Mouse (Mus musculus) liver, embryonic 15.5 days (tissue): ENCODE data around the gene Rfx3. TPM values are rescaled to one million over a fixed set of nuclear protein-coding genes. Genes with fewer than 3 reads are reported as not detected.

Source experiments
- ATAC-seq: fragments of 200-750 bp; cut with Nextera tagmentation; 2 replicates; pipeline ENCODE4 v1.8.0; 2017; ENCODE audit warnings: moderate number of reproducible peaks, mild to moderate bottlenecking, moderate library complexity; ENCODE audit not compliant: insufficient read depth
- H3K27ac ChIP-seq: fragments of 300-500 bp; sonication (generic); replicated peaks from 2 replicates; pipeline ENCODE4 v1.5.1; 2015; ENCODE audit warnings: mild to moderate bottlenecking, inconsistent platforms
- H3K27me3 ChIP-seq: fragments of 300-500 bp; sonication (generic); 2 replicates; pipeline ENCODE4 v1.6.1; 2015; ENCODE audit warnings: mild to moderate bottlenecking, inconsistent platforms
- H3K36me3 ChIP-seq: fragments of 300-500 bp; sonication (generic); replicated peaks from 2 replicates; pipeline ENCODE4 v1.6.1; 2015; ENCODE audit warnings: moderate library complexity, mild to moderate bottlenecking, inconsistent platforms
- H3K4me1 ChIP-seq: fragments of 300-500 bp; sonication (generic); replicated peaks from 2 replicates; pipeline ENCODE4 v1.6.1; 2015; ENCODE audit warnings: inconsistent platforms
- H3K4me2 ChIP-seq: fragments of 300-500 bp; sonication (generic); 2 replicates; pipeline ENCODE4 v1.6.1; 2015; ENCODE audit warnings: moderate library complexity, mild to moderate bottlenecking, inconsistent platforms
- H3K4me3 ChIP-seq: fragments of 300-500 bp; sonication (generic); replicated peaks from 2 replicates; pipeline ENCODE4 v1.5.1; 2015; ENCODE audit warnings: mild to moderate bottlenecking, inconsistent platforms
- H3K9ac ChIP-seq: fragments of 300-500 bp; sonication (generic); 2 replicates; pipeline ENCODE4 v1.6.1; 2015; ENCODE audit warnings: moderate library complexity, mild to moderate bottlenecking, inconsistent platforms
- H3K9me3 ChIP-seq: fragments of 300-500 bp; sonication (generic); replicated peaks from 2 replicates; pipeline ENCODE4 v1.6.1; 2016; ENCODE audit warnings: inconsistent platforms
- WGBS: fragments of 180-500 bp; shearing (Covaris S2); methylation state at CpG from one replicate; pipeline ENCODE4 v1.1.7; 2015; ENCODE audit warnings: mixed read lengths; ENCODE audit not compliant: insufficient replicate concordance; 5-methylcytosine and 5-hydroxymethylcytosine counted together
- polyA plus RNA-seq: library from polyadenylated mRNA; unstranded; fragments of >200 nt; fragmentation: Nextera tagmentation; extraction: Ambion mirVana; gene quantifications from 2 replicates; pipeline ENCODE4 v1.2.1, GENCODE M21; 2015

The Rfx3 gene
- polyA plus RNA-seq, 1 experiment from 2014 or later = 1.7 TPM

- Histone ChIP-seq H3K4me2 (no peak overlapping the region), H3K27ac (no peak overlapping the region), H3K27me3 (no peaks in the 10 kb centered on the region), H3K36me3 (no peaks in the 10 kb centered on the region), H3K9ac (no peak overlapping the region), H3K4me3 (no peak overlapping the region), H3K9me3 (no peaks in the 10 kb centered on the region), H3K4me1 (no peaks in the 10 kb centered on the region)
- 75% methylated on average over 4 of the region's 4 CpGs for WGBS
- ATAC-seq = no peak
Observed at GRCm38 (mm10) chr19:27838041-27838440, 172.9 kb downstream of the Rfx3 start.

DNA sequence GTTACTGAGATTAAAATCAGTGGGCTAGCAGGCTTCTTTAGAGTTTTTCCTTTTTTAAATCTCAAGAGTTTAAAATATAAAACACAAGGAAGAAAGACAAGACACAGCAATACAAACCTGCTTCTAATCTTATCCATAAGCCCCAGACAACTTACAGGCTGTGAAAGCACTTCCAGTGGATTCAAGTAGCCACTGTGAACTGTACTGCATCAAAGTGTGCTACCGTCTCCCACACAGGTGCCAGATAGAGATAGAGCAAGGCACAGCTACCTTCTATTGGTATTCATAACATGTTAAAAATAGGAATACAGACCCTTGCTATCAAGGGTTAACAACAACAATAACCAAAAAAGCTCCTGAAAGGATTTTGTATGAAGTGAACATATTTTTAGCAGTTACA lies 178.5 kb downstream of the Rfx3 start:
- 15% methylated on average over 1 of the region's 1 CpGs for WGBS

GRCm38 (mm10) chr19:27828316-27828715 lies 182.7 kb downstream of the Rfx3 start:
- no peak overlapping the region for H3K27ac ChIP-seq
- no peaks in the 10 kb centered on the region for H3K27me3 ChIP-seq
- H3K4me2 ChIP-seq = no peak overlapping the region
- WGBS = 57% methylated on average over 1 of the region's 1 CpGs
- no peak overlapping the region for H3K4me3 ChIP-seq
- no peaks in the 10 kb centered on the region for H3K9me3 ChIP-seq
- no peaks in the 10 kb centered on the region for H3K36me3 ChIP-seq
- no peak for ATAC-seq
- H3K4me1 ChIP-seq = no peaks in the 10 kb centered on the region
- H3K9ac ChIP-seq = no peak overlapping the region

More for the DNA sequence above, 178.5 kb downstream of the Rfx3 start:
- Histone ChIP-seq H3K9ac (no peak overlapping the region), H3K27ac (no peak overlapping the region), H3K4me3 (no peak overlapping the region), H3K9me3 (no peaks in the 10 kb centered on the region), H3K27me3 (no peaks in the 10 kb centered on the region), H3K4me1 (no peaks in the 10 kb centered on the region), H3K4me2 (no peak overlapping the region), H3K36me3 (no peaks in the 10 kb centered on the region)
- no peak for ATAC-seq

- no peaks in the 10 kb centered on the region for H3K4me1 ChIP-seq
- no peak overlapping the region for H3K9ac ChIP-seq
- no peaks in the 10 kb centered on the region for H3K9me3 ChIP-seq
- H3K4me3 ChIP-seq = no peak overlapping the region
- H3K4me2 ChIP-seq = no peak overlapping the region
- ATAC-seq = no peak
- no peak overlapping the region for H3K27ac ChIP-seq
- H3K36me3 ChIP-seq = no peaks in the 10 kb centered on the region
- no peaks in the 10 kb centered on the region for H3K27me3 ChIP-seq
Observed at GRCm38 (mm10) chr19:27817661-27818060, 193.3 kb downstream of the Rfx3 start.

- Histone ChIP-seq H3K4me3 (no peak overlapping the region), H3K9me3 (no peaks in the 10 kb centered on the region), H3K4me2 (no peak overlapping the region), H3K36me3 (0 out of 2 replicates have a peak, but pooled peaks cover 3% of the 10 kb centered on the region), H3K4me1 (no peaks in the 10 kb centered on the region), H3K27ac (no peak overlapping the region), H3K27me3 (no peaks in the 10 kb centered on the region), H3K9ac (no peak overlapping the region)
- WGBS = 37% methylated on average over 4 of the region's 4 CpGs
- ATAC-seq = no peak
Observed at GRCm38 (mm10) chr19:27780030-27780429, 230.9 kb downstream of the Rfx3 start.

GRCm38 (mm10) chr19:27770716-27771265 lies 240.2 kb downstream of the Rfx3 start:
- H3K4me1 ChIP-seq = no peaks in the 10 kb centered on the region
- no peak for ATAC-seq
- no peak overlapping the region for H3K4me3 ChIP-seq
- H3K9me3 ChIP-seq = no peaks in the 10 kb centered on the region
- H3K4me2 ChIP-seq = no peak overlapping the region
- WGBS = 80% methylated on average over 8 of the region's 8 CpGs
- no peak overlapping the region for H3K27ac ChIP-seq
- H3K36me3 ChIP-seq = no peaks in the 10 kb centered on the region
- no peaks in the 10 kb centered on the region for H3K27me3 ChIP-seq
- no peak overlapping the region for H3K9ac ChIP-seq

- ATAC-seq = no peak
- Histone ChIP-seq H3K36me3 (no peaks in the 10 kb centered on the region), H3K4me1 (no peaks in the 10 kb centered on the region), H3K9ac (no peak overlapping the region), H3K4me3 (no peak overlapping the region), H3K27me3 (no peaks in the 10 kb centered on the region), H3K9me3 (no peaks in the 10 kb centered on the region), H3K27ac (no peak overlapping the region), H3K4me2 (no peak overlapping the region)
- 84% methylated on average over 17 of the region's 17 CpGs for WGBS
Observed at GRCm38 (mm10) chr19:27768444-27768843, 242.5 kb downstream of the Rfx3 start.

DNA sequence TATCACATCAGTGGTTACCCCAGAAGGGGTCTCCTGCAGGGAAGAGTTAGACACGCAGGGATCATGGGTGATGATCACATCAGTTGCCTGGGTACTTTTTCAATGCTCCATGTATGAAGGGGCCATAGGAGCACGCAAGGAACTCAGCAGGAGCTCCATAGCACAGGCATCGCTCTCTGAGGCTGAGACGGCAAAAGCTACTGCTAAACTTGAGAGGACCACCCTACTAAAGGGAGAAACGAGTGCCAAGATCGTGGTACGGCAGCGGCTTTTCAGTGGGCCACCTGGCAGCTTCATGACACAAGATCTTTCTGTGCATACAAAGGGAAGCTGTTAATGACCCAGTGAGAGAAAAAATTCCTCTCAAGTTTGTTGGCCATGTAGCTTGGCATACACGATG lies 250.7 kb downstream of the Rfx3 start:
- no peak overlapping the region for H3K4me3 ChIP-seq
- no peaks in the 10 kb centered on the region for H3K4me1 ChIP-seq
- WGBS = 76% methylated on average over 9 of the region's 9 CpGs
- ATAC-seq = no peak
- no peak overlapping the region for H3K4me2 ChIP-seq
- H3K9me3 ChIP-seq = no peaks in the 10 kb centered on the region
- H3K27ac ChIP-seq = no peak overlapping the region
- no peaks in the 10 kb centered on the region for H3K36me3 ChIP-seq
- H3K27me3 ChIP-seq = no peaks in the 10 kb centered on the region
- no peak overlapping the region for H3K9ac ChIP-seq

GRCm38 (mm10) chr19:27759347-27759746 lies 251.6 kb downstream of the Rfx3 start:
- no peaks in the 10 kb centered on the region for H3K9me3 ChIP-seq
- no peak overlapping the region for H3K4me2 ChIP-seq
- 71% methylated on average over 8 of the region's 8 CpGs for whole genome bisulfite sequencing
- no peaks in the 10 kb centered on the region for H3K36me3 ChIP-seq
- H3K4me3 ChIP-seq = no peak overlapping the region
- no peak overlapping the region for H3K9ac ChIP-seq
- ATAC-seq = no peak
- no peaks in the 10 kb centered on the region for H3K27me3 ChIP-seq
- no peaks in the 10 kb centered on the region for H3K4me1 ChIP-seq
- H3K27ac ChIP-seq = no peak overlapping the region

- Histone ChIP-seq H3K4me2 (no peak overlapping the region), H3K9ac (no peak overlapping the region), H3K4me3 (no peak overlapping the region), H3K27ac (no peak overlapping the region), H3K9me3 (no peaks in the 10 kb centered on the region), H3K4me1 (no peaks in the 10 kb centered on the region), H3K36me3 (no peaks in the 10 kb centered on the region), H3K27me3 (no peaks in the 10 kb centered on the region)
- no peak for ATAC-seq
- 67% methylated on average over 1 of the region's 1 CpGs for WGBS
Observed at GRCm38 (mm10) chr19:27747301-27747700, 263.7 kb downstream of the Rfx3 start.

GRCm38 (mm10) chr19:27738908-27739307 lies 272.1 kb downstream of the Rfx3 start:
- ATAC-seq = no peak
- Histone ChIP-seq H3K9ac (no peak overlapping the region), H3K4me2 (no peak overlapping the region), H3K27ac (no peak overlapping the region), H3K27me3 (no peaks in the 10 kb centered on the region), H3K9me3 (no peaks in the 10 kb centered on the region), H3K4me3 (no peak overlapping the region), H3K36me3 (no peaks in the 10 kb centered on the region), H3K4me1 (no peaks in the 10 kb centered on the region)
- 60% methylated on average over 8 of the region's 8 CpGs for WGBS

DNA sequence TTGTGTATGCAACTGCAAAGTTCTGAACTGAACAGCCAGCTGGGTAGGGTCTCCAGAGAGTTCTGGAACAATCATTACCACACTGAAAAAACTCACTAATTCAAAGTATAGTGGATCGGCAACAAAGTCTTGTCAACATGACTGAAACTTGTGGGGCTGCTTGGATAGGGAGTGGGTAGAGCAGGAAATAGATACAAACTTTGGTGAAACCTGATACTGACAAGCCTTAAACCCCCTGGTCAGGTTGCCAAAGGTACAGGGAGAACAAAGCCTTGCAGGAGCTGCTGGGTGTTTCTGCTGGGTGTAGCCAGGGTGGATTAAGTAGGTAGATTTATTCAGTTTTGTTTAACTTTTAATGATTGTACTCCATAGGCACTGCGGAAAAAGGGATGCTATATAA lies 274.4 kb downstream of the Rfx3 start:
- H3K4me2 ChIP-seq = no peak overlapping the region
- H3K36me3 ChIP-seq = no peaks in the 10 kb centered on the region
- no peak overlapping the region for H3K27ac ChIP-seq
- no peaks in the 10 kb centered on the region for H3K9me3 ChIP-seq
- H3K4me1 ChIP-seq = no peaks in the 10 kb centered on the region
- no peaks in the 10 kb centered on the region for H3K27me3 ChIP-seq
- ATAC-seq = no peak
- 59% methylated on average over 2 of the region's 2 CpGs for WGBS
- no peak overlapping the region for H3K4me3 ChIP-seq
- no peak overlapping the region for H3K9ac ChIP-seq
